Mouse (Mus musculus) bone marrow, adult 2 months (tissue): ENCODE results near the gene Clk1. TPM values are rescaled to one million over a fixed set of nuclear protein-coding genes. Genes with fewer than 3 reads are reported as not detected.

Experiments
- H3K27ac ChIP-seq: fragments of 200-500 bp; 2 replicates; pipeline ENCODE4 v1.5.1; 2012; ENCODE audit warnings: low read depth, mild to moderate bottlenecking, control low read depth, inconsistent platforms, low read length; ENCODE audit not compliant: control insufficient read depth, poor library complexity, insufficient read depth
- H3K4me1 ChIP-seq: fragments of 200-500 bp; 2 replicates; pipeline ENCODE4 v1.6.1; 2011; ENCODE audit warnings: low read length; ENCODE audit not compliant: control insufficient read depth, insufficient read depth
- H3K4me3 ChIP-seq: fragments of 200-500 bp; replicated peaks from 2 replicates; pipeline ENCODE3; 2011; ENCODE audit warnings: mild to moderate bottlenecking, low read depth, low read length, control low read depth; ENCODE audit not compliant: control insufficient read depth
- CTCF ChIP-seq: fragments of 200-500 bp; IDR thresholded peaks from 2 replicates; pipeline ENCODE4 v1.5.1; 2011; ENCODE audit warnings: low read length, control low read depth; ENCODE audit not compliant: control insufficient read depth, insufficient read depth
- POLR2A ChIP-seq: fragments of 200-500 bp; IDR thresholded peaks from 2 replicates; pipeline ENCODE4 v1.6.1; 2011; ENCODE audit warnings: low read depth, mild to moderate bottlenecking, control low read depth, low read length, borderline replicate concordance; ENCODE audit not compliant: control insufficient read depth
- WGBS: fragments of 180-500 bp; shearing (Covaris S2); methylation state at CpG from one replicate; pipeline ENCODE4 v1.1.7; 2018; 5-methylcytosine and 5-hydroxymethylcytosine counted together
- polyA plus RNA-seq: library from polyadenylated mRNA; stranded (reverse); fragments of >200 nt; gene quantifications from 2 replicates; pipeline ENCODE4 v1.2.4, GENCODE M21; 2011; ENCODE audit warnings: low replicate concordance; ENCODE audit not compliant: missing spikeins, insufficient read depth, insufficient read length

Gene Clk1
- polyA plus RNA-seq, 1 experiment, result 359 TPM

GRCm38 (mm10) chr1:58397731-58398130 is 26.1 kb downstream of the Clk1 start:
- TF ChIP-seq POLR2A, result no peak
- no peak for TF ChIP-seq CTCF
- Histone ChIP-seq H3K4me3 (no peak overlapping the region), H3K27ac (no peak overlapping the region), H3K4me1 (no peaks in the 10 kb centered on the region)
- 89% methylated on average over 6 of the region's 6 CpGs for WGBS

DNA sequence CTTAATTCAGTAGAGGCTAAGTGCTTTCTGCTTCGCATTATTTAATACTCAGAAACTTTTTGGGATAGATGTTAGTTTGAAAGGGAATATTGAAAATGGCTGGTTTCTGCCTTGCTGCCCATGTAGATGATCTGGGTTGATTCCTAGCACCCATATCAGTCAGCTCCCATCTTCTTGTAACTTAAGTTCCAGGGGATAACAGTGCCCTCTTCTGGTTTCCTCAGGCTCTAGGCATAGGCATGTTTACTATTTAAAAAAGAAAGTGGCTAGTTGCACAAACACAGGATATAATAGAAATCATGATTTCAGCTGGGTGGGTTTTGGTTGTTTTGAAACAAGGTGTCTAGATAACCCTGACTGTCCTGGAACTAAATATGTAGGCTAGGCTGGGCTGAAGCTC is 27.7 kb downstream of the Clk1 start:
- H3K4me3 ChIP-seq, result no peak overlapping the region
- no peak for TF ChIP-seq CTCF
- TF ChIP-seq POLR2A, result no peak
- WGBS, result 95% methylated on average over 1 of the region's 1 CpGs
- H3K27ac ChIP-seq, result no peak overlapping the region
- no peaks in the 10 kb centered on the region for H3K4me1 ChIP-seq

DNA sequence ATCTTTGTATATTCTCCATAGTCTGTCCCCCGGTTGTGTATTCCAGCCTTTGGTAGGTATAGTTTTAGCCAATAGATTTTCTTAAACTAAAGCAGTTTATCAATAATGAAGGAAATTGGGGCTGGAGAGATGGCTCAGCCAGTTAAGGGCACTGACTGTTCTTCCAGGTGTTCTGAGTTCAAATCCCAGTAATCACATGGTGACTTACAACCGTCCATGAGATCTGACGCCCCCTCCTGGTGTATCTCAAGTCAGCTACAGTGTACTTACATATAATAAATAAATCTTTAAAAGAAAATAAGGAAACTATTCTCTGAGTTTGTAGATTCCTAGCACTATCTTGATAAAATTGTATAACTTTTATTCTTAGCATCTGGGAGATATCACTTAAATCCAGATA is 28.5 kb downstream of the Clk1 start:
- Histone ChIP-seq H3K27ac (no peak overlapping the region), H3K4me3 (no peak overlapping the region), H3K4me1 (no peaks in the 10 kb centered on the region)
- 90% methylated on average over 3 of the region's 3 CpGs for WGBS
- TF ChIP-seq CTCF (no peak), POLR2A (no peak)

DNA sequence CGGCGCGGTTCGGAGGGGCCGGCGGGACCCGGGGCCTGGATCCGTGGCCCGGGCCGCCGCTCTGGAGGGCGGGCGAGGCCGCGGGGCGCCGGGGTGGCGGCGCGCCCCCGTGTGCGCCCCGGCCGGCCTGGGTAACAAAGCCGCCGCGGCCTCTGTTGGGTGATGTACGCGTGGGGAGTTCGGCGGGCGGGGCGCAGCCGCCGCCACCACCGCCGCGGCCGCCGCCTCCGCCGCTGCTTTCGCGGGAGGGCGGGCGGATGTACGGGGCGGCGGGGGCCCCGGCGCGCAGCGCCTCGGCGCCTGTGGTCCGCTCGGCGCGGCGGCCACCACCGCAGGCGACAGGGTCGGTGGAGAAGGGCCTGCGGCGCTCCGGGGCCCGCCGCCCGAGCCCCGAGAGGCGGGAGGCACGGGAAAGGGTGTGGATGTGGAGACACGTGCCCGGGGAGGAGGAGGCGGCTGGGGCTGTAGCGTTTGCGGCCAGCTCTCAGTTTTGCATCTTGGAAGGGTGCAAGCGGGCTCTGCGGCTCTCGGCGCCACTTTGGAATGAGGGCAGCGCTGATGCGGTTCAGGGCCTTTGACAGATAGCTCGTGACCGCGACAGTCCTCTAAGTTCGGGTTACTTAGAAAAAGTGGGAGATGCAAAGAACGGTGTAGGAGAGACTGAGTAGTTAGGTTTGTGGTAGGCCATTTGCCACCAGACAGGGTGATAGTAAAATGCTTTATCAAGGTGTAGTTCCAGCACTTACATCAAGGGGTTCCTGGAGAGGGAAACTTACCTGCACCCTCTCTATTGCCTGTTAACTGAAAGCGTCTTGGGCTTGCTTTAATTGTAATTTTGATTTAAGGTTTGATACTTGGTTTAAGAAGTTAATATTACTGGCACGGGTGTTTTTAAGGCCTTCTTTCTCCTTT is 30.3 kb downstream of the Clk1 start:
- Histone ChIP-seq H3K27ac (peak overlapping the region; percentile 99), H3K4me3 (peak overlapping the region; percentile 98), H3K4me1 (no peaks in the 10 kb centered on the region)
- WGBS, result under 1% methylated on average over 74 of the region's 90 CpGs
- TF ChIP-seq POLR2A, result no peak
- TF ChIP-seq CTCF, result no peak

DNA sequence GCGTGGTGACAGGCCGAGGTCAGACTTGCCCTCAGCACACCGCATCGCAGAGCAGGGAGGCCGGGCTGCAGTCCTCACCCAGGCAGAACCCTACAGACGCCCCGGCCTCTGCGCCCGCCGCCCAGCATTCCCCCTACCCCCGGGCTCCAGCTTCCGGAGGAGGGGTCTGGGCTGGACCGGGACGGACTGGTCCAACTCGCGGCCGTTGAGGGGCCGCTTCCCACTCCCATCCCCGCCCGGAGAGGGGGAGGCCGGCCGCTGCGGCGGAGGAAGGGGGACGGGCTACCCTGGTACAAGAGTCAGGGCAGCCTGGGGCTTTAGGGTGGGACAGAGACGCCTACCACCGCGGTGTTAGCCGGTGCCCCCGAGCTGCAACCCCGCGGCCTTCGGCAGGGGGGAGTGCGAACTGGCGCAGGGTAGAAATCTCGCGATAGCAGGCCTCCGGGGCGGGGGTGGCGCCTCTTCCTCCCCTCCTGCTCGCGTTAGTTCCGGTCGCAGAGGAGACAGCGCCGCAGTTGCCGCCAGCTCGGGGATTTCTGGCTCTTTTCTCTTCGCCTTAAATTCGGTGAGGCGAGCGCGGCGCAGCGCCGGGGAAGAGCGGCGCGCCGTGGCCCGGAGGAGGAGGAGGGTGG is 31.1 kb downstream of the Clk1 start, which contains the start of gene Bzw1:
Gene Bzw1 (plus strand): TSS at position 247 of the 632 bp plus-strand sequence.
- Histone ChIP-seq H3K27ac (peak within 1 kb of the TSS; percentile 99), H3K4me3 (peak within 1 kb of the TSS; percentile 98), H3K4me1 (no peaks in the 10 kb centered on the region)
- under 1% methylated on average over 61 of the region's 61 CpGs for WGBS
- TF ChIP-seq CTCF (no peak), POLR2A (peak; percentile 89)

DNA sequence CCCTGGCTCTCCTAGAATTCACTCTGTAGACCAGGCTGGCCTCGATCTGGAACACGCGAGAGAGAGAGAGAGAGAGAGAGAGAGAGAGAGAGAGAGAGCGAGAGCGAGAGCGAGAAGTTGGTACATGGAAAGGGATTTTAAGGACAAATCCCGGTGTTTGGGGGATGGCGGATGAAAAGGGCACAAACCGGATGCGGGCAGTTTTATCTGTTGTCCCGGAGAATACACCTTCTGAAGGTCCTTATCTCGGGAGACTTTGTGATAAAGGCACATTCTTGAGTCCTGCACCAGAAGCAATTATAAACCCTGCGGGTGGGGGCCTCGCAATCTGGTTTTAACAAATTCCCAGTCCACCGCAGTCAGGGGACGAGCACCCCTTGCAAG is 31.6 kb downstream of the Clk1 start:
- H3K4me1 ChIP-seq, result no peaks in the 10 kb centered on the region
- WGBS, result 2% methylated on average over 16 of the region's 16 CpGs
- no peak for TF ChIP-seq POLR2A
- no peak for TF ChIP-seq CTCF
- H3K4me3 ChIP-seq, result peak overlapping the region; percentile 98
- H3K27ac ChIP-seq, result peak overlapping the region; percentile 99

DNA sequence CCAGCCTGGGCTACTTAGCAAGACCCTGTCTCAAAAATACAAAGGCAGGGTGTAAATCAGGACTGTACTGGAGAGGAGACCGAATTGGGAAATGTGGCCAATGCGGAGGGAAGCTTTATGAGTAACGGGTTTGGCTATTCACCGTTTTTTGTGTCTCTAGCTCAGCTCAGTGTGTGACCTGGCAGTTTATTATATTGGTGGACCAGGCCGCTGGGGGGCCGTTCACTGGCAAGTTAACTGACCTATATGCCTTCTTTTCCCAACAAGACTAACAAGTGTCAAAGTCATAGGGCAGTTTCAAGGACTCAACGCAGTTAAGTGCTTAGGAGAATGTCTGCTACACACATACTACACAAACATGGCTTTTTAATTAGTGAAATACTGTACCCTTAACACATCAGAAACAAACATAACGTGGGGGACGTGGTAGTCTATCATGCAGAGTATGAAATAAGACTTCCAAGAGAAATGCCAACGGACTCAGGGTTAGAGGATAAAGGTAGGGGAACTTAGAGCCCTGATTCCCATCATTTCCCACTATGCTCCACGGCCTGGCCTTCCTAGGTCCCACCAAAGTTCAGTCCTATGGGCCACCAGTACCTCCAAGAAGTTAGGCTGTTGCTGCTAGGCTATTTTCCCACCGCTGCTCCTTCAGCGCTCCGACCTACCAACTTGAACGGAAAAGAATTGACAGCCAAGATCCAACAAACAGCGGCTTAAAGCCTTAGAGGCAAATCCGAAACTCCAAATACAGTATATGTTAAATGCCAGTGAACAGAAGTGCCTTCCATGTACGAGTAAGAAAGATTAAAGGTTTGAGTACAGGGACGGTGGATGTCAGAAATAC is 32.2 kb downstream of the Clk1 start:
- 47% methylated on average over 19 of the region's 19 CpGs for WGBS
- TF ChIP-seq POLR2A, result no peak
- H3K4me1 ChIP-seq, result no peaks in the 10 kb centered on the region
- peak overlapping the region; percentile 98 for H3K4me3 ChIP-seq
- no peak overlapping the region for H3K27ac ChIP-seq
